Mouse (Mus musculus): ENCODE results near the gene Cask. TPM values are rescaled to one million over a fixed set of nuclear protein-coding genes. Genes with fewer than 3 reads are reported as not detected.

The Cask gene
- polyA plus RNA-seq, 1 experiment from 2014 or later: 21.6 TPM

DNA sequence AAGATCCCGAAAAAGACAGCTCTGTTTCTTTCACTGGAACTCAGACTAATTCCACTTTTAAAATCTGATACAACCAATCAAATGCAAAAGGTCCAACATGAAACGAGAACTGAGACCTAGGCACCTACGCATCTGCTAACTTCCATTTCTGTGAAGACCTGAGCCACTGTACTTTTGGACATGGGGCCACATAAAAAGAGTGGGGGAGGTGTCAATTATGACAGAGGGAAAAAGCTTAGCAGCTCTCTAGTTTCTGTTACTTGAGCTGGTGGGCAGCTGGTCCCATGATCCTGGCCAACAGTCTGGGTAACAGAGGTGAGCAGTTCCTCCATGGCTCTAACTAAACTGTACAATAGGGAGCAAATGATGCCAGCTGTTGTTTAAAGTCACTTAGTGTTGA, 178.2 kb downstream of the Cask start:
- ATAC-seq (replicated peaks; ENCODE audit: insufficient number of reproducible peaks, low FRiP score, low TSS enrichment, low read depth): no peak
- no peak for DNase-seq (ENCODE audit: low spot score)
- Histone ChIP-seq H3K27ac (replicated peaks; ENCODE audit: low read depth, low read length) (no peak overlapping the region), H3K36me3 (replicated peaks; ENCODE audit: control insufficient read depth, insufficient read depth, low read depth, low read length) (no peaks in the 10 kb centered on the region), H3K9me3 (replicated peaks; ENCODE audit: control insufficient read depth, low read length) (no peaks in the 10 kb centered on the region), H3K4me3 (ENCODE audit: low read depth, low read length) (no peak overlapping the region), H3K4me2 (ENCODE audit: low read depth, low read length) (no peak overlapping the region), H3K27me3 (ENCODE audit: control insufficient read depth, insufficient read depth, low read length) (no peaks in the 10 kb centered on the region), H3K9ac (replicated peaks; ENCODE audit: low read length) (no peak overlapping the region), H3K4me1 (ENCODE audit: control insufficient read depth, insufficient read depth, low read length) (no peaks in the 10 kb centered on the region)
- 87% methylated on average over 3 of the region's 3 CpGs for WGBS

DNA sequence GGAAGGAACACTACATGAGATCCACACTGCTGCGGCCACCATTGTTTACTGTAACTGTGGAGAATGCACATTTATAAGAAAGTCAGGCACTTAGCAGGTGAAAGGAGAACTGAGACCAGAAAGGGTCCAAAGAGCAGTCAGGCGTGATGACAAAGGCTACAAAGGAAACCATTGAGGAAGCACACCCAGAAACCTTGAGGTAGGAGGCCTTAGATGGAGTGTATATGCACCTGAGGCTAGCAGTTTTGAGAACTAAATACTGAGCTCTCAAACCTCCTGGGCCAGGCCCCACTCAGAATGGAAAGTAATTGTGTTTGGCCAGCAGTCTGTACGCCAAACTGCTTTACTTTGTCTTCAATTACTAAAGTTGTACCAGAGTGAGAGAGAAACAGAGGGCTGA, 180.8 kb downstream of the Cask start:
- Histone ChIP-seq H3K36me3 (replicated peaks; ENCODE audit: control insufficient read depth, insufficient read depth, low read depth, low read length) (no peaks in the 10 kb centered on the region), H3K9me3 (replicated peaks; ENCODE audit: control insufficient read depth, low read length) (no peaks in the 10 kb centered on the region), H3K27ac (replicated peaks; ENCODE audit: low read depth, low read length) (no peak overlapping the region), H3K27me3 (ENCODE audit: control insufficient read depth, insufficient read depth, low read length) (no peaks in the 10 kb centered on the region), H3K9ac (replicated peaks; ENCODE audit: low read length) (no peak overlapping the region), H3K4me3 (ENCODE audit: low read depth, low read length) (no peak overlapping the region), H3K4me1 (ENCODE audit: control insufficient read depth, insufficient read depth, low read length) (no peaks in the 10 kb centered on the region), H3K4me2 (ENCODE audit: low read depth, low read length) (no peak overlapping the region)
- ATAC-seq (replicated peaks; ENCODE audit: insufficient number of reproducible peaks, low FRiP score, low TSS enrichment, low read depth) (no peak), DNase-seq (ENCODE audit: low spot score) (no peak)
- WGBS: 80% methylated on average over 3 of the region's 3 CpGs

DNA sequence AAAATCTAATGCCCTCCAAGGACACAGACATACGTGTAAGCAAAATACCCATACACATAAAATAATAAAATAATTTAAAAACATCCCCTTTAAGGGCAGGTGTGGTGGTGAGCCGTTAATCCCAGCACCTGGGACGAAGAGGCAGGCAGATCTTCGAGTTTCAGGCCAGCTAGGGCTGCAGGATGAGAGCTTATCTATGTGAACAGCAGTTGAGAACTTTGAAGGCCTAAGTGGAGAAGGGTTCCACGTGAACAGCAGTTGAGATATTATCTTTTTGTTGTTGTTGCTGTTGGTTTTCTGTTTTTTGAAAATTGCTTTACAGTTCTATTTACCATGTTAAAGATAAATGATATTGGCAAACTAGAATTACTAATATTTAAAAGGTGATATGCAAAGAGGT, 182.3 kb downstream of the Cask start:
- Histone ChIP-seq H3K4me1 (ENCODE audit: control insufficient read depth, insufficient read depth, low read length) (no peaks in the 10 kb centered on the region), H3K4me2 (ENCODE audit: low read depth, low read length) (no peak overlapping the region), H3K36me3 (replicated peaks; ENCODE audit: control insufficient read depth, insufficient read depth, low read depth, low read length) (no peaks in the 10 kb centered on the region), H3K9ac (replicated peaks; ENCODE audit: low read length) (no peak overlapping the region), H3K27ac (replicated peaks; ENCODE audit: low read depth, low read length) (no peak overlapping the region), H3K9me3 (replicated peaks; ENCODE audit: control insufficient read depth, low read length) (no peaks in the 10 kb centered on the region), H3K4me3 (ENCODE audit: low read depth, low read length) (no peak overlapping the region), H3K27me3 (ENCODE audit: control insufficient read depth, insufficient read depth, low read length) (no peaks in the 10 kb centered on the region)
- DNase-seq (ENCODE audit: low spot score) (no peak), ATAC-seq (replicated peaks; ENCODE audit: insufficient number of reproducible peaks, low FRiP score, low TSS enrichment, low read depth) (no peak)
- WGBS: 74% methylated on average over 5 of the region's 5 CpGs

DNA sequence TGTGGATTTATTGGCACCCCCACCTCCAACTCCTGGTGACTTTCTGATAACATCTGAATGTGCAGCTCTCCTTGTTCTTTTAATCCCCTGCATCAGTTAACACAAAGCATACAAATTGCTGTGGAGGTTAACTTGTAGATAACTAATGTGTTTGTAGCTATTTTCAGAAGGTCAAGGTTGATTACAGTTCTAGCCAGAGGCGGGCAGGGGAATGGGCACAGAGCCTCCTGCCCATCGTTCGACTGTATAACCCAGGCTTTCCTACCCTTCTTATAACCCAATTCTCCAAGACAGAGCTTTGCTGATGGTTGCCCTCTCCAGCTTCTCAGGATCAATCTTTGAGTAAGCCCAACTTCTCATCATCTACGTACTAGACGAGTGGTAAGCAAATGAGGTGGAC, 190.1 kb downstream of the Cask start, which contains the start of gene Gpr82:
Gpr82 (plus strand) TSS at position 301 of the 400 bp plus-strand sequence.
- Histone ChIP-seq H3K4me1 (ENCODE audit: control insufficient read depth, insufficient read depth, low read length) (no peaks in the 10 kb centered on the region), H3K27me3 (ENCODE audit: control insufficient read depth, insufficient read depth, low read length) (no peaks in the 10 kb centered on the region), H3K9me3 (replicated peaks; ENCODE audit: control insufficient read depth, low read length) (no peaks in the 10 kb centered on the region), H3K4me3 (ENCODE audit: low read depth, low read length) (no peak within 1 kb of the TSS), H3K27ac (replicated peaks; ENCODE audit: low read depth, low read length) (no peak within 1 kb of the TSS), H3K4me2 (ENCODE audit: low read depth, low read length) (no peak within 1 kb of the TSS), H3K9ac (replicated peaks; ENCODE audit: low read length) (no peak within 1 kb of the TSS), H3K36me3 (replicated peaks; ENCODE audit: control insufficient read depth, insufficient read depth, low read depth, low read length) (no peaks in the 10 kb centered on the region)
- ATAC-seq (replicated peaks; ENCODE audit: insufficient number of reproducible peaks, low FRiP score, low TSS enrichment, low read depth) (no peak), DNase-seq (ENCODE audit: low spot score) (no peak)
- WGBS: 89% methylated on average over 5 of the region's 5 CpGs

DNA sequence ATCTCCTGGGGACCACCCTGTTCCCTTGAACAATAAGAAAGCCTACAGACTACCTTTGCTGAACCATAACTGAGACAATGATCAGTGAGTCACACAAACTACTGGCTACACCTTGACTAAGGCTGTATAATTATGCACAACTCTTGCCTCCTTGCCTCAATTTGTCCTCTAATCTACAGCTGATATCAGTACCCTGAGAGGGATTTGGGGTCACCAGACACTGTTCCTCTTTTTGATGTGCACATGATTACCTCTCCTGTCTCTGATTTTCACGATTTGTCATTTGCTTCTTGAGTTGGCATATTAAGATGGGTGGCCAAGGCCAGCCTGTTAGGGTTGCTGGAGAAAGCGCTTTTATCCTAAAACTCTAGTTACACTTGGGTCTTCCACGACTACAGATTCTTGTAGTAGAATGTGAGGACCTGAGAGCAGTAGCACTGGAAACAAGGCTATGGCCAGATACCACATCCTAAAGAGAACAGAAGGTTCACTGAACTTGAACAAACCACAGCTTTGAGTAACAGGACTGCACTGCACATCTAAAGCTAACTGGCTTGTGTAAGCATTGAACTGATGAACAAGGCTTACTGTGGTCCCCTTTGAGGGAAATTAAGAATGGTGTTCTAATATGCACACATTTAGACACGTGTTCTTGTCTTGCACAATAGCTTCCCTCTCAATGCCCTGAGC, 191.8 kb downstream of the Cask start:
- no peak overlapping the region for H3K4me2 ChIP-seq (ENCODE audit: low read depth, low read length)
- WGBS: 80% methylated on average over 4 of the region's 4 CpGs
- H3K4me3 ChIP-seq (ENCODE audit: low read depth, low read length): no peak overlapping the region
- ATAC-seq (replicated peaks; ENCODE audit: insufficient number of reproducible peaks, low FRiP score, low TSS enrichment, low read depth) (no peak), DNase-seq (ENCODE audit: low spot score) (no peak)
- no peaks in the 10 kb centered on the region for H3K9me3 ChIP-seq (replicated peaks; ENCODE audit: control insufficient read depth, low read length)
- H3K36me3 ChIP-seq (replicated peaks; ENCODE audit: control insufficient read depth, insufficient read depth, low read depth, low read length): no peaks in the 10 kb centered on the region
- no peak overlapping the region for H3K27ac ChIP-seq (replicated peaks; ENCODE audit: low read depth, low read length)
- no peaks in the 10 kb centered on the region for H3K4me1 ChIP-seq (ENCODE audit: control insufficient read depth, insufficient read depth, low read length)
- no peak overlapping the region for H3K9ac ChIP-seq (replicated peaks; ENCODE audit: low read length)
- H3K27me3 ChIP-seq (ENCODE audit: control insufficient read depth, insufficient read depth, low read length): no peaks in the 10 kb centered on the region

DNA sequence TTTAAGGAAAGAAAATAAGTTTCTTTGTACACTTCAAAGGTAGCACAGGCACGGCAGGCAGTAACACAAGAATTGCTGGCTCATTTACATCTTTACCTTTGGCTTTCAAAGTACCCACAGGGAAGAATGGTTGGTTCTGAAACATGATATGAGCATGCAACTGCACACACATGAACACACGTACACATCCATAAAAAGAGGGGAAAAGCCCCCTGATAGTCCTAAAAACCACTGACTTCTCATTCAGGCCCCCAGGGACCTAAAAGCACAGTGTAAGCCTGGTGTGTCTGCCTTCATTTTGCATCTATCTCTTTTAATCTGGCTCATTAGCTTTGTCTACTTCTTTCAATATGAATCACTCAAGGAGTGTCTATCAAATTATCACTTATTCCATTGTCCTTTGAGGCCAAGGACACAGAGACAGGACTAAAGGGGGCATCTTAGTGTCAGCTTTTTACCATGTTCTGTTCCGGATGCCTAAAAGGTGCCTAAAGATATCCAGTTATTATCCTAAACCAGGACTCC, 192.5 kb downstream of the Cask start:
- Histone ChIP-seq H3K4me3 (ENCODE audit: low read depth, low read length) (no peak overlapping the region), H3K9me3 (replicated peaks; ENCODE audit: control insufficient read depth, low read length) (no peaks in the 10 kb centered on the region), H3K4me2 (ENCODE audit: low read depth, low read length) (no peak overlapping the region), H3K27me3 (ENCODE audit: control insufficient read depth, insufficient read depth, low read length) (no peaks in the 10 kb centered on the region), H3K9ac (replicated peaks; ENCODE audit: low read length) (no peak overlapping the region), H3K36me3 (replicated peaks; ENCODE audit: control insufficient read depth, insufficient read depth, low read depth, low read length) (no peaks in the 10 kb centered on the region), H3K4me1 (ENCODE audit: control insufficient read depth, insufficient read depth, low read length) (no peaks in the 10 kb centered on the region), H3K27ac (replicated peaks; ENCODE audit: low read depth, low read length) (no peak overlapping the region)
- no peak for ATAC-seq (replicated peaks; ENCODE audit: insufficient number of reproducible peaks, low FRiP score, low TSS enrichment, low read depth)
- WGBS: 80% methylated on average over 3 of the region's 3 CpGs
- DNase-seq (ENCODE audit: low spot score): no peak

DNA sequence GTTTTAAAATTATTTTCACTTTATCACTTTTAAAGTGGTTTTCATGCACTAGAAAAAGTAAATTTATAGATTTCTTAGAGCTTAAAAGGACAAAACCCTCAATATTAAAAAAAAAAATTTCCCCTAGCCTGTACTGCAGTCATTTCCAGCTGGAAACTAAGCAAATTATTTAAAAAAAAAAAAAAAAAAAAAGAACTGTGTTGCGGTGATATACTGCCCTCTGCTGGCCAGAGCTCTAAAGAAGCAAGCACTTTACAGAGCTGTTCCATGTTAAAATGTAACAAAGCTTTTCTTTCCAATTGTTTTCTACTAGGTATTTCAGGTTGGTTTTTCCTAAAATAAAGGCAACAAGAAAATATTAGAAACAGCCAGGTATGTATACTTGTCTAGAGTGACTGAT, 194.4 kb downstream of the Cask start:
- Histone ChIP-seq H3K9ac (replicated peaks; ENCODE audit: low read length) (no peak overlapping the region), H3K27me3 (ENCODE audit: control insufficient read depth, insufficient read depth, low read length) (no peaks in the 10 kb centered on the region), H3K36me3 (replicated peaks; ENCODE audit: control insufficient read depth, insufficient read depth, low read depth, low read length) (no peaks in the 10 kb centered on the region), H3K4me3 (ENCODE audit: low read depth, low read length) (no peak overlapping the region), H3K9me3 (replicated peaks; ENCODE audit: control insufficient read depth, low read length) (no peaks in the 10 kb centered on the region), H3K4me1 (ENCODE audit: control insufficient read depth, insufficient read depth, low read length) (no peaks in the 10 kb centered on the region), H3K27ac (replicated peaks; ENCODE audit: low read depth, low read length) (no peak overlapping the region), H3K4me2 (ENCODE audit: low read depth, low read length) (no peak overlapping the region)
- peak; percentile 46 for DNase-seq (ENCODE audit: low spot score)
- no peak for ATAC-seq (replicated peaks; ENCODE audit: insufficient number of reproducible peaks, low FRiP score, low TSS enrichment, low read depth)
- 0% methylated on average over 1 of the region's 1 CpGs for WGBS

DNA sequence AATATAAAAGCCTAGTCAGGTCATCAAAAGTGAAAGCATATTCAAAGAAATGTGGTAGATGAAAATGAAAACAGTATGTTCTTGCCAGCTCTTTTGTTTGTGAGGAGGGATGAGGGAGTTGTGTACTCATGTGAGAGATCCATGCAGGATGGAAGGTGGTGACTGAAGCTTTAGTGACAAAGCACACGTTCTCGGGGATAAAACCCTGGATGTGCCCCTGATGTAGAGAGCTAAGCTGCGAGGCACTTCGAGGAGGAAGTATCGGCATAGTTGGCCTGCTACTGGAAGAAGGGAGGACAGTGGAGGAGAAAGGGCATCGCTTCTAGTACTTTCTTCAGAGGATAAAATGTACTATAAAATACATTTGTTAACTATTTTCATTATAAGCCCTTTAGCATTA, 195.3 kb downstream of the Cask start:
- 79% methylated on average over 6 of the region's 6 CpGs for WGBS
- no peak overlapping the region for H3K4me2 ChIP-seq (ENCODE audit: low read depth, low read length)
- no peak overlapping the region for H3K9ac ChIP-seq (replicated peaks; ENCODE audit: low read length)
- no peaks in the 10 kb centered on the region for H3K4me1 ChIP-seq (ENCODE audit: control insufficient read depth, insufficient read depth, low read length)
- DNase-seq (ENCODE audit: low spot score) (no peak), ATAC-seq (replicated peaks; ENCODE audit: insufficient number of reproducible peaks, low FRiP score, low TSS enrichment, low read depth) (no peak)
- H3K4me3 ChIP-seq (ENCODE audit: low read depth, low read length): no peak overlapping the region
- H3K36me3 ChIP-seq (replicated peaks; ENCODE audit: control insufficient read depth, insufficient read depth, low read depth, low read length): no peaks in the 10 kb centered on the region
- no peaks in the 10 kb centered on the region for H3K9me3 ChIP-seq (replicated peaks; ENCODE audit: control insufficient read depth, low read length)
- no peak overlapping the region for H3K27ac ChIP-seq (replicated peaks; ENCODE audit: low read depth, low read length)
- no peaks in the 10 kb centered on the region for H3K27me3 ChIP-seq (ENCODE audit: control insufficient read depth, insufficient read depth, low read length)

Measured in embryonic facial prominence, embryonic 11.5 days (tissue).